Mouse (Mus musculus): Measurements from ENCODE around the gene Zfp318.

- peak; percentile 9; the same call in 1 of the 2 replicates for TF ChIP-seq CTCF (IDR thresholded peaks at IDR 0.05)
- no peak for TF ChIP-seq EP300 (IDR thresholded peaks at IDR 0.05; ENCODE audit: insufficient read depth, low read depth, low read length)
- TF ChIP-seq POLR2A (IDR thresholded peaks at IDR 0.05; ENCODE audit: insufficient read depth, low read depth, low read length) = no peak
Measured at GRCm38 (mm10) chr17:46453970-46454411, 70.5 kb downstream of the Zfp318 start.

Measured in heart, adult 2 months (tissue).